Mouse (Mus musculus): ENCODE data around the gene Ostf1. TPM values are rescaled to one million over a fixed set of nuclear protein-coding genes. Genes with fewer than 3 reads are reported as not detected.

Ostf1 gene
- polyA plus RNA-seq, 1 experiment from 2014 or later: 114 TPM

DNA sequence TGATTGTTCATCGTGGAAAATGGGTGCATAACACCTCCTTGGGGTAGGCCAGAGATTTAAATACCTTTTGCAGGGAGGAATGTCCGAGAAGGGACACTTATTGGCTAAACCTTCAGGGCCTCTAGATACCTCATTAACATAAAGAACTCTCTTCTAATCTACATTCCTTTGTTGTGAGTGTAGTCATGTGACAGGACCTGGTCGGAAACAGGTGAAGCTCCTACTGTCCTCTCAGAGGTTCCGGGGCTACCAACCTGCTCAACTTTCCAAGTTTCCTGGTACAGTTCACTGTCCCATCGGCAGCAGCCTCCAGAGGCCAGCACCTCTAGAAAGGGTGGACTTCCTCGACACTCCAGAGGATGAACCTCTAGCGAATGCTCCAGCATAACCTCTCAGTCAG lies 24.4 kb upstream of the Ostf1 start:
- no peak for ATAC-seq (replicated peaks; ENCODE audit: low FRiP score)
- H3K4me3 ChIP-seq (replicated peaks): no peak overlapping the region
- H3K36me3 ChIP-seq: no peaks in the 10 kb centered on the region
- no peak overlapping the region for H3K4me2 ChIP-seq
- H3K9me3 ChIP-seq (replicated peaks): no peaks in the 10 kb centered on the region
- H3K27ac ChIP-seq: no peak overlapping the region
- no peak overlapping the region for H3K9ac ChIP-seq
- no peaks in the 10 kb centered on the region for H3K27me3 ChIP-seq
- 78% methylated on average over 7 of the region's 7 CpGs for WGBS
- H3K4me1 ChIP-seq: peaks cover 7% of the 10 kb centered on the region

- H3K27me3 ChIP-seq: no peaks in the 10 kb centered on the region
- WGBS: 75% methylated on average over 5 of the region's 5 CpGs
- no peaks in the 10 kb centered on the region for H3K36me3 ChIP-seq
- no peak overlapping the region for H3K9ac ChIP-seq
- peaks cover 7% of the 10 kb centered on the region for H3K4me1 ChIP-seq
- H3K27ac ChIP-seq: no peak overlapping the region
- H3K4me3 ChIP-seq (replicated peaks): no peak overlapping the region
- no peaks in the 10 kb centered on the region for H3K9me3 ChIP-seq (replicated peaks)
- ATAC-seq (replicated peaks; ENCODE audit: low FRiP score): no peak
- H3K4me2 ChIP-seq: no peak overlapping the region
Observed at GRCm38 (mm10) chr19:18654984-18655383, 23.4 kb upstream of the Ostf1 start.

GRCm38 (mm10) chr19:18654330-18654729 lies 22.7 kb upstream of the Ostf1 start:
- no peaks in the 10 kb centered on the region for H3K27me3 ChIP-seq

DNA sequence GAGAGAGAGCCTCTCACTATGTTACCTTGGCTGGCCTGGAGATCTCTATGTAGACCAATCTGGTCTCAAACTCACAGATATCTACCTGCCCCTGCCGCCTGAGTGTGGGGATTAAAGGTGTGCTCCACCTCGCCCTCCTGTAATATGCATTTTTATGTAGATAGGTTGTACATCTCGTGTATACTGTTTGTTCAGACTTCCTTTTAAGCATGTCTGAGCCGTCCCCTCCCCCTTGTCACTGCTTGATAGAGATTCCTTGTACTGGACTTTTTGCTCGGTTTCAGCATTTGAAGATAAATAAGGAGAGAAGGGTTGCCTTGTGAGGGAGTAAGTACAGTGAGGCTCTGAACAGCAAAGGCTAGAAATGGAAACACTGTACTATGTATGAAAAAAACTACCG lies 21.4 kb upstream of the Ostf1 start:
- H3K4me2 ChIP-seq: no peak overlapping the region
- H3K27ac ChIP-seq: no peak overlapping the region
- no peak overlapping the region for H3K9ac ChIP-seq
- WGBS: 79% methylated on average over 6 of the region's 6 CpGs
- ATAC-seq (replicated peaks; ENCODE audit: low FRiP score): no peak
- no peaks in the 10 kb centered on the region for H3K27me3 ChIP-seq
- no peak overlapping the region for H3K4me3 ChIP-seq (replicated peaks)
- no peaks in the 10 kb centered on the region for H3K4me1 ChIP-seq
- no peaks in the 10 kb centered on the region for H3K9me3 ChIP-seq (replicated peaks)
- H3K36me3 ChIP-seq: no peaks in the 10 kb centered on the region

More at GRCm38 (mm10) chr19:18654330-18654729, 22.7 kb upstream of the Ostf1 start:
- H3K9me3 ChIP-seq (replicated peaks): no peaks in the 10 kb centered on the region
- ATAC-seq (replicated peaks; ENCODE audit: low FRiP score): no peak
- H3K4me3 ChIP-seq (replicated peaks): no peak overlapping the region
- no peaks in the 10 kb centered on the region for H3K36me3 ChIP-seq
- H3K27ac ChIP-seq: no peak overlapping the region
- H3K4me2 ChIP-seq: no peak overlapping the region
- H3K4me1 ChIP-seq: peaks cover 7% of the 10 kb centered on the region
- H3K9ac ChIP-seq: no peak overlapping the region
- 78% methylated on average over 8 of the region's 8 CpGs for WGBS

DNA sequence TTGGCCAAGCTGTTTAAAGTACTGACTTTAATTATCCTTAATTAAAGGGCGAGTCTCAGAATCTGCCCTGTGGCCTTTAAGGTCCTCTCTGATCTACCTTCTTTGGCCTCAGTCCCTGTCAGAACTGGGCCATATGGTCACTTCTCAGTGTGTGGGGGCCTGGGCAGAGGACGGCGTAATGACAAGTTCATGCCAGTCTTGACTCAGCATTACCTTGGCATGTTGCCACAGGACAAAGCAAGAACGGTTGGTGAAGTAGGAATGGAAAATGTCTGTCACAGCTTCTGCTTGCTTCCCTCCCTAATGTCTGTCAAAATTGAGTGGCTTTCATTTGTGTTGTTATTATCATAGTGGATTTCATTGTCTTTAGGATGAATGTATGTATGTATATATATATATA lies 21.0 kb upstream of the Ostf1 start:
- H3K4me1 ChIP-seq: no peaks in the 10 kb centered on the region
- 72% methylated on average over 4 of the region's 4 CpGs for WGBS

DNA sequence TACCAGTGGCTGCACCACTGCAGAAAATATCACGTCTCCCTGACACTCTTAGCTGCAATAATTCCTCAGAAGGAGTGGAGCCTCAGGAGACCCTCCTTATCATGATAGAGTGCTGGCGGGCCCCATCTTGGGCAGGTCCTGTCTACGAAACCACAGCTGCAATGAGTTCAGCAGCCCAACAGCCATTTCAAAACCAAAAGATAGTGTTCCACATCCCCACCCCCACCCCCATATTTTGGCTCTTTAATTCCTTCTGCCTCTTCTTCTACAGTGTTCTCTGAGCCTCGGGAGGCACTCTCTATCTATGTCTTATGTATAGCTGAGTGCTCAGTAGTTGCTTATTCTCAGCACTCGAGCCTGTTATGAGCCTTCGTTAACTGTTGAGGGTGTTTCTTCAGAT lies 18.9 kb upstream of the Ostf1 start:
- H3K9ac ChIP-seq: no peak overlapping the region
- H3K4me3 ChIP-seq (replicated peaks): no peak overlapping the region
- H3K4me1 ChIP-seq: no peaks in the 10 kb centered on the region
- no peaks in the 10 kb centered on the region for H3K36me3 ChIP-seq
- WGBS: 76% methylated on average over 6 of the region's 6 CpGs
- H3K27me3 ChIP-seq: no peaks in the 10 kb centered on the region
- no peaks in the 10 kb centered on the region for H3K9me3 ChIP-seq (replicated peaks)
- ATAC-seq (replicated peaks; ENCODE audit: low FRiP score): no peak
- H3K4me2 ChIP-seq: no peak overlapping the region
- no peak overlapping the region for H3K27ac ChIP-seq

More for the DNA sequence above, 21.0 kb upstream of the Ostf1 start:
- Histone ChIP-seq H3K4me3 (replicated peaks) (no peak overlapping the region), H3K27me3 (no peaks in the 10 kb centered on the region), H3K27ac (no peak overlapping the region), H3K9me3 (replicated peaks) (no peaks in the 10 kb centered on the region), H3K36me3 (no peaks in the 10 kb centered on the region), H3K9ac (no peak overlapping the region), H3K4me2 (no peak overlapping the region)
- no peak for ATAC-seq (replicated peaks; ENCODE audit: low FRiP score)

DNA sequence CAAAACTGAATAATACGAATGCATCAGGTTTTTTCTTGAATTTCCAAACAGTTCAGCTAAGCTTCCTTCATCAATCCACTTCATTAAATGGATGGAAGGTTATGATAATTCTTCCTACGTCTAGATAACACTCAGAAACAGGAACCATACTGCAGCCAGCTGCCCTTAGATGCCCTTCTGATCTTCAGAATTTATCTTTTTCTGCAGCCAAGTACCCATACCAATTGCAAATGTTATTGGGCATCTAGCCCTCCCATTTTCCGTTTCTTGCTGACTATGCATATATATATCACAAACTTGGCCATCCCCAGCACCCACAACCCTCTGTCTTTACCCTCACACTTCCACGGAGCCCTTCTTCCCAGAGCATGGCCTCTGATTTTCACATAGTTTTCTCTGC lies 18.3 kb upstream of the Ostf1 start:
- no peak for ATAC-seq (replicated peaks; ENCODE audit: low FRiP score)
- 82% methylated on average over 4 of the region's 4 CpGs for WGBS
- H3K36me3 ChIP-seq: no peaks in the 10 kb centered on the region
- H3K9me3 ChIP-seq (replicated peaks): no peaks in the 10 kb centered on the region
- no peaks in the 10 kb centered on the region for H3K27me3 ChIP-seq
- H3K4me3 ChIP-seq (replicated peaks): no peak overlapping the region
- H3K4me1 ChIP-seq: no peaks in the 10 kb centered on the region
- no peak overlapping the region for H3K9ac ChIP-seq
- no peak overlapping the region for H3K4me2 ChIP-seq
- no peak overlapping the region for H3K27ac ChIP-seq

DNA sequence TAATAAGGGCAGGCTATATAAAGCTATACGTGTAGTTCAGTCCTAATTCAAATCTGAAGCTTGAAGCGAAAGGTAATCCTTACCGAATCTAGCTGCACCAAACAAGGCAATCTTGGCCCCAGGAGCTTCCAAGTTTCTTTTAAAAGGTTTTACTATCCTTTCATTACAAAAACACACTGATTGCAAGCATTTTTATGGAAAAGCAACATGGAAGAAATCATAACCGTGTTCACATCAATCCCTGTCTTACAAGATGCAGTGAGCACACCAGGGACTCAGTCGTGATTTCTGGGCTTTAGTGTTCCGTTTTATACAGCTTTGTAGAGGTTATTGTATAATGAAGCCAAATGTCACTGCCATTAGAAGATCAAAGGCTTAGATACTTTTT lies 16.9 kb upstream of the Ostf1 start:
- ATAC-seq (replicated peaks; ENCODE audit: low FRiP score): no peak
- Histone ChIP-seq H3K36me3 (no peaks in the 10 kb centered on the region), H3K4me1 (no peaks in the 10 kb centered on the region), H3K4me3 (replicated peaks) (no peak overlapping the region), H3K27ac (no peak overlapping the region), H3K4me2 (no peak overlapping the region), H3K27me3 (no peaks in the 10 kb centered on the region), H3K9me3 (replicated peaks) (no peaks in the 10 kb centered on the region), H3K9ac (no peak overlapping the region)
- WGBS: 69% methylated on average over 6 of the region's 6 CpGs

GRCm38 (mm10) chr19:18647775-18648557 lies 16.3 kb upstream of the Ostf1 start:
- H3K4me1 ChIP-seq: no peaks in the 10 kb centered on the region
- 46% methylated on average over 9 of the region's 9 CpGs for WGBS
- ATAC-seq (replicated peaks; ENCODE audit: low FRiP score): no peak
- no peak overlapping the region for H3K9ac ChIP-seq
- no peaks in the 10 kb centered on the region for H3K9me3 ChIP-seq (replicated peaks)
- H3K4me2 ChIP-seq: no peak overlapping the region
- no peak overlapping the region for H3K4me3 ChIP-seq (replicated peaks)
- no peaks in the 10 kb centered on the region for H3K27me3 ChIP-seq
- no peak overlapping the region for H3K27ac ChIP-seq
- H3K36me3 ChIP-seq: no peaks in the 10 kb centered on the region

- Histone ChIP-seq H3K9ac (no peak overlapping the region), H3K36me3 (peaks cover 3% of the 10 kb centered on the region; the same call in 1 of the 2 replicates), H3K9me3 (replicated peaks) (no peaks in the 10 kb centered on the region), H3K27ac (0 out of 2 replicates have a peak overlapping the region, but pooled peaks have one; percentile 4), H3K4me2 (no peak overlapping the region), H3K27me3 (no peaks in the 10 kb centered on the region), H3K4me3 (replicated peaks) (no peak overlapping the region), H3K4me1 (no peaks in the 10 kb centered on the region)
- WGBS: 35% methylated on average over 5 of the region's 5 CpGs
- peak; percentile 69 for ATAC-seq (replicated peaks; ENCODE audit: low FRiP score)
Observed at GRCm38 (mm10) chr19:18646853-18647420, 15.3 kb upstream of the Ostf1 start.

DNA sequence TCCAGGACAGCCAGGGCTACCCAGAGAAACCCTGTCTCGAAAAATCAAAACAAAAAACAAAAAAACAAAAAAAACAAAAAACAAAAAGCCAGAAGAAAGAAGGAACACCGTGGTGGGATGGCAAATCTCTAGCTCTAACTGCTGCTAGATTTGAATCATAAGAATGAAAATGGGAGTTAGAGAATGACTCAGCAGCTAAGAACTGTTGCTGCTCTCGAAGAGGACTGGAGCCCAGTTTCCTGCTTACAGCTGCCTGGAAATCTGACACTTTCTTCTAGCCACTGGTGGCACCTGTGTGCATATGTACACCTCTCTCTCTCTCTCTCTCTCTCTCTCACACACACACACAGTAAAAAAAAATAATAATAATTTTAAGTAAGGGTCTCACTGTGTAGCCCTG lies 14.8 kb upstream of the Ostf1 start:
- Histone ChIP-seq H3K4me2 (no peak overlapping the region), H3K4me1 (no peaks in the 10 kb centered on the region), H3K27me3 (no peaks in the 10 kb centered on the region), H3K4me3 (replicated peaks) (no peak overlapping the region), H3K36me3 (peaks cover 3% of the 10 kb centered on the region; the same call in 1 of the 2 replicates), H3K9me3 (replicated peaks) (no peaks in the 10 kb centered on the region), H3K27ac (0 out of 2 replicates have a peak overlapping the region, but pooled peaks have one; percentile 4), H3K9ac (no peak overlapping the region)
- no peak for ATAC-seq (replicated peaks; ENCODE audit: low FRiP score)
- WGBS: 64% methylated on average over 3 of the region's 3 CpGs

- no peak overlapping the region for H3K27ac ChIP-seq
- H3K27me3 ChIP-seq: no peaks in the 10 kb centered on the region
- peaks cover 3% of the 10 kb centered on the region; the same call in 1 of the 2 replicates for H3K36me3 ChIP-seq
- 83% methylated on average over 6 of the region's 6 CpGs for WGBS
- 0 out of 2 replicates have a peak, but pooled peaks cover 3% of the 10 kb centered on the region for H3K4me1 ChIP-seq
- H3K9me3 ChIP-seq (replicated peaks): no peaks in the 10 kb centered on the region
- H3K4me3 ChIP-seq (replicated peaks): no peak overlapping the region
- ATAC-seq (replicated peaks; ENCODE audit: low FRiP score): 0 out of 2 replicates have a peak, but pooled peaks have one; percentile 29
- no peak overlapping the region for H3K4me2 ChIP-seq
- no peak overlapping the region for H3K9ac ChIP-seq
Observed at GRCm38 (mm10) chr19:18644084-18644483, 12.5 kb upstream of the Ostf1 start.

Measured in kidney, embryonic 15.5 days (tissue).